Mouse (Mus musculus) stomach, postnatal 0 days (tissue): Measurements from ENCODE around the gene B3gat2.

Source experiments
- CTCF ChIP-seq: IDR thresholded peaks from 2 replicates; pipeline ENCODE4 v1.5.1; 2016; ENCODE audit warnings: antibody characterized with exemption, low read depth, mild to moderate bottlenecking, moderate library complexity
- EP300 ChIP-seq: optimal IDR thresholded peaks from 2 replicates; pipeline ENCODE3; 2016; ENCODE audit warnings: antibody characterized with exemption

GRCm38 (mm10) chr1:23882681-23883080 lies 121.1 kb downstream of the B3gat2 start:
- TF ChIP-seq CTCF, result no peak
- TF ChIP-seq EP300, result no peak
